Mouse (Mus musculus) myocyte (in vitro differentiated cells): ENCODE measurements around the gene S100a4.
A peak's percentile ranks its signal among the peaks of the same experiment; 100 is the strongest.

ENCODE experiments used
- CEBPB ChIP-seq: IDR thresholded peaks from 2 replicates; pipeline ENCODE4 v1.6.1; 2011; ENCODE audit warnings: mild to moderate bottlenecking, moderate library complexity; ENCODE audit not compliant: poor library complexity, insufficient read depth, severe bottlenecking
- E2F4 ChIP-seq: IDR thresholded peaks from one replicate; pipeline ENCODE4 v1.6.1; 2011; ENCODE audit warnings: mild to moderate bottlenecking, control low read depth, moderate library complexity; ENCODE audit not compliant: insufficient read depth
- MAX ChIP-seq: IDR thresholded peaks from one replicate; pipeline ENCODE4 v1.6.1; 2011; ENCODE audit warnings: low read depth, mild to moderate bottlenecking, control low read depth
- MYOD1 ChIP-seq, 3 experiments: IDR thresholded peaks; one replicate each; pipeline ENCODE4 v1.6.1; 2011; ENCODE audit warnings: control low read depth in 2 of 3, low read depth in 2 of 3, mild to moderate bottlenecking in 2 of 3, moderate library complexity in 1 of 3; ENCODE audit not compliant: insufficient read length in 2 of 3, control insufficient read depth in 1 of 3
- MYOG ChIP-seq, 3 experiments: IDR thresholded peaks; one replicate each; pipeline ENCODE4 v1.6.1; 2011; ENCODE audit warnings: control low read depth in 2 of 3, low read depth in 2 of 3, mild to moderate bottlenecking in 2 of 3; ENCODE audit not compliant: insufficient read length in 2 of 3, control insufficient read depth in 1 of 3, insufficient read depth in 1 of 3
- POLR2A ChIP-seq: IDR thresholded peaks from one replicate; pipeline ENCODE4 v1.6.1; 2011; ENCODE audit warnings: low read depth, mild to moderate bottlenecking, control low read depth, moderate library complexity; ENCODE audit not compliant: insufficient read length
- POLR2AphosphoS2 ChIP-seq: IDR thresholded peaks from one replicate; pipeline ENCODE4 v1.6.1; 2011; ENCODE audit warnings: low read depth, control low read depth; ENCODE audit not compliant: insufficient read length
- REST ChIP-seq: IDR thresholded peaks from one replicate; pipeline ENCODE4 v1.6.1; 2011; ENCODE audit warnings: mild to moderate bottlenecking, control low read depth, moderate library complexity; ENCODE audit not compliant: insufficient read depth, insufficient read length
- TCF12 ChIP-seq: IDR thresholded peaks from one replicate; pipeline ENCODE4 v1.6.1; 2011; ENCODE audit warnings: mild to moderate bottlenecking, control low read depth; ENCODE audit not compliant: poor library complexity, insufficient read depth, severe bottlenecking
- TCF3 ChIP-seq: IDR thresholded peaks from one replicate; pipeline ENCODE4 v1.6.1; 2011; ENCODE audit warnings: low read depth, control low read depth; ENCODE audit not compliant: insufficient read length
- USF1 ChIP-seq: IDR thresholded peaks from one replicate; pipeline ENCODE4 v1.6.1; 2011; ENCODE audit warnings: low read depth, mild to moderate bottlenecking, control low read depth, moderate library complexity

DNA sequence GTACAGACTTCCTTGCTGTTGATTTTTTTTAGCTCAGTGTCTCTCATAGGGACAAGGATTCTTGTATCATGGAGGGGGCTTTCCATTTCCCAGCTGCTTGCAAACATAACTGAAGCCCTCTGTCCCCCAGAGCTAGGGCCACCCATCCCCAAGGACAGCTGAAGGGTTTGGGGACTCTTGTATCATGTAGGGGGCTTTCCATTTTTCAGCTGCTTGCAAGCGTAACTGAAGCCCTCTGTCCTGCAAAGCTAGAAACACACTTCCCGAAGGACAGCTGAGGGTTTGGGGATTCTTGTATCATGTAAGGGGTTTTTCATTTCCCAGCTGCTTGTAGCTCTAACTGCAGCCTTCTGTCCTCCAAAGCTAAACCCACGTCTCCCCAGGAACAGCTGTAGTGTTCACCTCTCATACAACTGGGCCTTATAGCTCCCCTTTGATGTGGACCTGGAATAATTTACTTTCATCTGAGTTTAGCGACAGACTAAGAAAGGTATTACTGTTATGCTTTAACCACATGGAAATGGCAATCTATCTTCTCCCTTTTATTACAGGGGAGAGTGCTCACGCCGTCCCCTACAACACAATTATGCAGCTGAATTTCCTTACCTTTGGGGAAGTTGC lies 43.5 kb upstream of the S100a4 start, which contains the start of gene S100a3:
- TF ChIP-seq POLR2A (no peak), MYOD1 (IDR thresholded peaks at IDR 0.05; ENCODE audit: control insufficient read depth in 1 of 3, insufficient read length in 2 of 3, low read depth in 2 of 3) (peak in 1 of 3 experiments; percentile 37), POLR2AphosphoS2 (no peak), TCF12 (no peak), E2F4 (no peak), TCF3 (no peak), MAX (no peak), REST (no peak), CEBPB (no peak), USF1 (no peak), MYOG (IDR thresholded peaks at IDR 0.05; ENCODE audit: control insufficient read depth in 1 of 3, insufficient read depth in 1 of 3, insufficient read length in 2 of 3, low read depth in 2 of 3) (peak in 1 of 3 experiments; percentile 1)
